Mouse (Mus musculus): ENCODE data around the gene Tprn.
"Not testable (repeated sequence)": the region's sequence is repeated elsewhere in the genome, so short reads cannot be mapped to it uniquely, and the experiment has no call there.

The Tprn gene

GRCm38 (mm10) chr2:25236614-25237013 lies 25.8 kb upstream of the Tprn start, which contains the start of gene Rnf224:
Rnf224 (minus strand) TSS chr2:25236787.
- no peak for DNase-seq (ENCODE audit: extremely low read depth, low read depth)

- no peak for DNase-seq (ENCODE audit: extremely low read depth, low read depth)
Measured at GRCm38 (mm10) chr2:25237522-25237921, 24.9 kb upstream of the Tprn start.

GRCm38 (mm10) chr2:25238106-25238505 lies 24.3 kb upstream of the Tprn start:
- no peak for DNase-seq (ENCODE audit: extremely low read depth, low read depth)

- DNase-seq (ENCODE audit: extremely low read depth, low read depth), result no peak
Measured at GRCm38 (mm10) chr2:25239766-25240165, 22.7 kb upstream of the Tprn start.

GRCm38 (mm10) chr2:25240310-25240709 lies 22.1 kb upstream of the Tprn start:
- DNase-seq (ENCODE audit: extremely low read depth, low read depth), result no peak

GRCm38 (mm10) chr2:25240723-25241437 lies 21.5 kb upstream of the Tprn start:
- DNase-seq (ENCODE audit: extremely low read depth, low read depth), result peak; percentile 81

GRCm38 (mm10) chr2:25241438-25241775 lies 21.0 kb upstream of the Tprn start:
- DNase-seq (ENCODE audit: extremely low read depth, low read depth), result no peak

- no peak for DNase-seq (ENCODE audit: extremely low read depth, low read depth)
Measured at GRCm38 (mm10) chr2:25242101-25242506, 20.3 kb upstream of the Tprn start, which contains the start of the genes Rnf208 and Cysrt1. Rnf208 (plus strand) TSS chr2:25242255. Cysrt1 (minus strand) TSS chr2:25242452.

- DNase-seq (ENCODE audit: extremely low read depth, low read depth), result no peak
Measured at GRCm38 (mm10) chr2:25243342-25243741, 19.1 kb upstream of the Tprn start.

- no peak for DNase-seq (ENCODE audit: extremely low read depth, low read depth)
Measured at GRCm38 (mm10) chr2:25244144-25244543, 18.3 kb upstream of the Tprn start.

- no peak for DNase-seq (ENCODE audit: extremely low read depth, low read depth)
Measured at GRCm38 (mm10) chr2:25246183-25247072, 16.0 kb upstream of the Tprn start, which contains the start of gene AL732309.1. AL732309.1 (minus strand) TSS chr2:25246863.

GRCm38 (mm10) chr2:25252331-25252730 lies 10.1 kb upstream of the Tprn start:
- DNase-seq (ENCODE audit: extremely low read depth, low read depth), result no peak

GRCm38 (mm10) chr2:25255284-25255779 lies 7.1 kb upstream of the Tprn start, which contains the start of gene Tmem203:
Tmem203 (plus strand) TSS chr2:25255439.
- DNase-seq (ENCODE audit: extremely low read depth, low read depth), result peak; percentile 78

- peak; percentile 70 for DNase-seq (ENCODE audit: extremely low read depth, low read depth)
Measured at GRCm38 (mm10) chr2:25256443-25257109, 5.8 kb upstream of the Tprn start.

- not testable (repeated sequence) for DNase-seq (ENCODE audit: extremely low read depth, low read depth)
Measured at GRCm38 (mm10) chr2:25257250-25257649, 5.2 kb upstream of the Tprn start.

GRCm38 (mm10) chr2:25258887-25259286 lies 3.5 kb upstream of the Tprn start:
- DNase-seq (ENCODE audit: extremely low read depth, low read depth), result no peak

GRCm38 (mm10) chr2:25261870-25262269 lies 548 bp upstream of the Tprn start:
- no peak for DNase-seq (ENCODE audit: extremely low read depth, low read depth)

GRCm38 (mm10) chr2:25262795-25263622 lies 591 bp downstream of the Tprn start:
- DNase-seq (ENCODE audit: extremely low read depth, low read depth), result no peak

- DNase-seq (ENCODE audit: extremely low read depth, low read depth), result no peak
Measured at GRCm38 (mm10) chr2:25263623-25264285, 1.3 kb downstream of the Tprn start.

- DNase-seq (ENCODE audit: extremely low read depth, low read depth), result no peak
Measured at GRCm38 (mm10) chr2:25264286-25264660, 1.9 kb downstream of the Tprn start.

Measured in MEL-GATA-1-ER (cell line).